23 mouse cellular contexts compared by ENCODE assay signal in the genomic region with DNA sequence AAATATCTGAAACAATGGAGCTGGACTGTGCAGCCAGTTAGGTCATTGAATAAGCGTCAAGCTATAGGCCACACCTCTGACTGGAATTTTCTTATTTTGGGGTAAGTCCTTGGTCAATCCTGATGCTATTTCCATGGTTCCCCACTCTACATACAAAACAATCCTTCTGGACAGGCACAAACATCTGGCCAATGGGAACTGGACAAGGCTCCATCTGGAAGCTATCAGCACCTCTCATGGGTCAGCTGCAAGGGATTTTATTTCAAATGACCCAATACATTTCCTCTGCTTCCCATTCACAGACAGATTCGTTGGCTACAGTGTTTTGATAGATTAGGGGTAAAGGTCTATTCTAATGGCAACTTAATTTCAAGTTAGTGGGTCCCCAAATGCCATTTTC.
A peak's percentile ranks its signal among the peaks of the same experiment; 100 is the strongest.
DNase-seq lines count a peak whose midpoint lies in the region; ATAC-seq and TF ChIP-seq lines count a peak whose summit lies in the region.
"Had no signal": no experiment of that assay in that cellular context is flagged by ENCODE, and none has a peak within 500 bp of the region (broad histone marks: within the 10 kb centered on the region; RNA-seq: fewer than 3 reads in every experiment).

No protein-coding gene starts in this region.

- H3K4me1 ChIP-seq in heart, embryonic 10.5 days = no peaks in the 10 kb centered on the region
- no peaks in the 10 kb centered on the region for H3K4me1 ChIP-seq in kidney, postnatal 0 days (replicated peaks; ENCODE audit: insufficient read depth, low read length)
- H3K4me1 ChIP-seq in embryonic facial prominence, embryonic 10.5 days = no peaks in the 10 kb centered on the region; the same call in 1 of the 2 replicates
- no peaks in the 10 kb centered on the region for H3K4me1 ChIP-seq in limb, embryonic 13.5 days
- no peaks in the 10 kb centered on the region for H3K4me1 ChIP-seq in stomach, postnatal 0 days (replicated peaks; ENCODE audit: control insufficient read depth, insufficient read depth)
- no peaks in the 10 kb centered on the region for H3K4me1 ChIP-seq in liver, embryonic 12.5 days
- H3K4me1 ChIP-seq: liver, embryonic 13.5 days; lung, embryonic 15.5 days; midbrain, embryonic 13.5 days had no signal

- H3K36me3 ChIP-seq in heart, embryonic 10.5 days = no peaks in the 10 kb centered on the region
- H3K36me3 ChIP-seq in kidney, postnatal 0 days (ENCODE audit: insufficient read depth, low read length) = no peaks in the 10 kb centered on the region
- H3K36me3 ChIP-seq in embryonic facial prominence, embryonic 10.5 days (replicated peaks) = no peaks in the 10 kb centered on the region
- H3K36me3 ChIP-seq in limb, embryonic 13.5 days = no peaks in the 10 kb centered on the region
- H3K36me3 ChIP-seq in stomach, postnatal 0 days (ENCODE audit: control insufficient read depth, insufficient read depth, low read length) = no peaks in the 10 kb centered on the region
- no peaks in the 10 kb centered on the region for H3K36me3 ChIP-seq in liver, embryonic 12.5 days
- H3K36me3 ChIP-seq: embryonic facial prominence, embryonic 12.5 days; G1E; liver, embryonic 13.5 days; lung, embryonic 15.5 days; midbrain, embryonic 13.5 days had no signal

- WGBS in heart, embryonic 10.5 days = 55% methylated on average over 2 of the region's 2 CpGs
- WGBS in kidney, postnatal 0 days = 48% methylated on average over 2 of the region's 2 CpGs
- WGBS in embryonic facial prominence, embryonic 10.5 days = 43% methylated on average over 2 of the region's 2 CpGs
- WGBS in limb, embryonic 13.5 days = 43% methylated on average over 2 of the region's 2 CpGs
- 52% methylated on average over 2 of the region's 2 CpGs for WGBS in stomach, postnatal 0 days
- 52% methylated on average over 2 of the region's 2 CpGs for WGBS in liver, embryonic 12.5 days (ENCODE audit: insufficient replicate concordance)

- no peaks in the 10 kb centered on the region for H3K9me3 ChIP-seq in heart, embryonic 10.5 days
- H3K9me3 ChIP-seq in kidney, postnatal 0 days (replicated peaks; ENCODE audit: low read length) = no peaks in the 10 kb centered on the region
- H3K9me3 ChIP-seq in embryonic facial prominence, embryonic 10.5 days = no peaks in the 10 kb centered on the region
- no peaks in the 10 kb centered on the region for H3K9me3 ChIP-seq in limb, embryonic 13.5 days
- no peaks in the 10 kb centered on the region for H3K9me3 ChIP-seq in stomach, postnatal 0 days (ENCODE audit: control insufficient read depth, low read length)
- no peaks in the 10 kb centered on the region for H3K9me3 ChIP-seq in liver, embryonic 12.5 days (replicated peaks)
- H3K9me3 ChIP-seq: embryonic facial prominence, embryonic 12.5 days; G1E; liver, embryonic 13.5 days; lung, embryonic 15.5 days; midbrain, embryonic 13.5 days had no signal

- DNase-seq in heart, adult 11 months = peak; percentile 89
- no peak for DNase-seq in heart, embryonic 10.5 days (ENCODE audit: low spot score)
- DNase-seq in kidney, postnatal 0 days (ENCODE audit: low spot score) = peak; percentile 8
- DNase-seq in kidney, adult 18-20 months = no peak
- DNase-seq in embryonic facial prominence, embryonic 10.5 days (ENCODE audit: low spot score) = peak; percentile 57
- DNase-seq in stomach, postnatal 0 days (ENCODE audit: low spot score) = no peak
- DNase-seq: adrenal gland, postnatal 25 days; cerebellum, adult 11-12 months; cerebellum, postnatal 14 days; kidney, adult 11 months; kidney, postnatal 10 days; liver, embryonic 13.5 days; right cerebral cortex, postnatal 14 days had no signal

- no peak for TF ChIP-seq CTCF in kidney, postnatal 0 days (IDR thresholded peaks at IDR 0.05; ENCODE audit: low read depth)
- no peak for TF ChIP-seq CTCF in stomach, postnatal 0 days (IDR thresholded peaks at IDR 0.05; ENCODE audit: low read depth)

- no peak overlapping the region for H3K4me2 ChIP-seq in kidney, postnatal 0 days (ENCODE audit: low read length)
- no peak overlapping the region for H3K4me2 ChIP-seq in limb, embryonic 13.5 days (replicated peaks)
- H3K4me2 ChIP-seq in stomach, postnatal 0 days (replicated peaks; ENCODE audit: low read depth) = no peak overlapping the region
- no peak overlapping the region for H3K4me2 ChIP-seq in liver, embryonic 12.5 days
- H3K4me2 ChIP-seq: embryonic facial prominence, embryonic 12.5 days; liver, embryonic 13.5 days; lung, embryonic 15.5 days; midbrain, embryonic 13.5 days had no signal

- no peak for ATAC-seq in kidney, postnatal 0 days (replicated peaks; ENCODE audit: low FRiP score, low read depth)
- 0 out of 2 replicates have a peak, but pooled peaks have one; percentile 54 for ATAC-seq in limb, embryonic 13.5 days (ENCODE audit: low FRiP score, low read depth)
- no peak for ATAC-seq in stomach, postnatal 0 days (ENCODE audit: low FRiP score, low TSS enrichment)
- no peak for ATAC-seq in liver, embryonic 12.5 days
- ATAC-seq: forebrain, embryonic 14.5 days; hindbrain, postnatal 0 days; midbrain, embryonic 13.5 days had no signal

- H3K4me3 ChIP-seq in heart, embryonic 10.5 days = no peak overlapping the region
- no peak overlapping the region for H3K4me3 ChIP-seq in kidney, postnatal 0 days (replicated peaks; ENCODE audit: low read depth, low read length)
- no peak overlapping the region for H3K4me3 ChIP-seq in embryonic facial prominence, embryonic 10.5 days
- no peak overlapping the region for H3K4me3 ChIP-seq in limb, embryonic 13.5 days
- no peak overlapping the region for H3K4me3 ChIP-seq in stomach, postnatal 0 days (ENCODE audit: low read depth, low read length)
- no peak overlapping the region for H3K4me3 ChIP-seq in liver, embryonic 12.5 days
- H3K4me3 ChIP-seq: embryonic facial prominence, embryonic 12.5 days; erythroblast, embryonic 14.5 days; layer of hippocampus, adult 2 months; liver, embryonic 13.5 days; lung, embryonic 15.5 days; midbrain, embryonic 13.5 days had no signal

- H3K27ac ChIP-seq in heart, embryonic 10.5 days = no peak overlapping the region
- no peak overlapping the region for H3K27ac ChIP-seq in kidney, postnatal 0 days
- no peak overlapping the region for H3K27ac ChIP-seq in embryonic facial prominence, embryonic 10.5 days (replicated peaks)
- no peak overlapping the region for H3K27ac ChIP-seq in limb, embryonic 13.5 days
- H3K27ac ChIP-seq in stomach, postnatal 0 days (replicated peaks) = no peak overlapping the region
- no peak overlapping the region for H3K27ac ChIP-seq in liver, embryonic 12.5 days
- H3K27ac ChIP-seq: embryonic facial prominence, embryonic 12.5 days; hindbrain, postnatal 0 days; layer of hippocampus, adult 2 months; liver, embryonic 13.5 days; lung, embryonic 15.5 days; midbrain, embryonic 13.5 days had no signal

- no peaks in the 10 kb centered on the region for H3K27me3 ChIP-seq in heart, embryonic 10.5 days (ENCODE audit: insufficient read depth, poor library complexity, severe bottlenecking)
- no peaks in the 10 kb centered on the region for H3K27me3 ChIP-seq in kidney, postnatal 0 days (ENCODE audit: insufficient read depth, low read length)
- no peaks in the 10 kb centered on the region for H3K27me3 ChIP-seq in embryonic facial prominence, embryonic 10.5 days (replicated peaks; ENCODE audit: low read depth, poor library complexity, severe bottlenecking)
- no peaks in the 10 kb centered on the region for H3K27me3 ChIP-seq in limb, embryonic 13.5 days
- H3K27me3 ChIP-seq in stomach, postnatal 0 days (ENCODE audit: control insufficient read depth, insufficient read depth, low read length) = no peaks in the 10 kb centered on the region
- H3K27me3 ChIP-seq in liver, embryonic 12.5 days (replicated peaks) = no peaks in the 10 kb centered on the region
- H3K27me3 ChIP-seq: embryonic facial prominence, embryonic 12.5 days; liver, embryonic 13.5 days; lung, embryonic 15.5 days; midbrain, embryonic 13.5 days had no signal

- TF ChIP-seq EP300 in stomach, postnatal 0 days (optimal IDR thresholded peaks at IDR 0.05) = no peak

- H3K9ac ChIP-seq in kidney, postnatal 0 days (ENCODE audit: low read depth, low read length) = no peak overlapping the region
- H3K9ac ChIP-seq in limb, embryonic 13.5 days = no peak overlapping the region
- no peak overlapping the region for H3K9ac ChIP-seq in stomach, postnatal 0 days (ENCODE audit: low read length)
- no peak overlapping the region for H3K9ac ChIP-seq in liver, embryonic 12.5 days
- H3K9ac ChIP-seq: embryonic facial prominence, embryonic 12.5 days; liver, embryonic 13.5 days; lung, embryonic 15.5 days; midbrain, embryonic 13.5 days had no signal

Comparison
In these comparisons a context has a peak if more than half of its experiments do, and no peak if none do; other contexts are left out.
1. DNase-seq: peak in heart, adult 11 months (single experiment), kidney, postnatal 0 days (single experiment) and embryonic facial prominence, embryonic 10.5 days (single experiment); none in heart, embryonic 10.5 days (single experiment), kidney, adult 18-20 months (single experiment) and stomach, postnatal 0 days (single experiment).